Comparison of ENCODE assay signal across 10 mouse cellular contexts in genomic region chr9:102759581-102760001, GRCm38 (mm10). TPM values are rescaled to one million over a fixed set of nuclear protein-coding genes. Genes with fewer than 3 reads are reported as not detected.
DNase-seq lines count a peak whose midpoint lies in the region; ATAC-seq and TF ChIP-seq lines count a peak whose summit lies in the region.
"Had no signal": no experiment of that assay in that cellular context is flagged by ENCODE, and none has a peak within 500 bp of the region (broad histone marks: within the 10 kb centered on the region; RNA-seq: fewer than 3 reads in every experiment).

No protein-coding gene starts in this region.

- no peak for TF ChIP-seq CTCF in heart, postnatal 0 days (IDR thresholded peaks at IDR 0.05; ENCODE audit: low read depth)

- peak; percentile 68 for ATAC-seq in heart, postnatal 0 days (ENCODE audit: insufficient read depth, low read depth)
- no peak for ATAC-seq in activated CD4-positive, CD25-positive, alpha-beta regulatory T cell, adult 4 months

- peak; percentile 57; the same call in 1 of the 2 replicates for TF ChIP-seq EP300 in heart, postnatal 0 days (IDR thresholded peaks at IDR 0.05; ENCODE audit: low read depth)

- peaks cover 45% of the 10 kb centered on the region for H3K4me1 ChIP-seq in heart, postnatal 0 days (ENCODE audit: control insufficient read depth, insufficient read depth)

- H3K9me3 ChIP-seq in heart, postnatal 0 days (replicated peaks; ENCODE audit: control insufficient read depth, low read length) = no peaks in the 10 kb centered on the region

- H3K27me3 ChIP-seq in heart, postnatal 0 days (ENCODE audit: control insufficient read depth, insufficient read depth, low read length) = no peaks in the 10 kb centered on the region

- H3K27ac ChIP-seq in heart, postnatal 0 days (ENCODE audit: low read depth) = peak overlapping the region; percentile 86
- H3K27ac ChIP-seq: left cerebral cortex, adult 2 months had no signal

- 14% methylated on average over 5 of the region's 5 CpGs for WGBS in heart, postnatal 0 days

- H3K36me3 ChIP-seq in heart, postnatal 0 days (replicated peaks; ENCODE audit: control insufficient read depth, insufficient read depth, low read length) = no peaks in the 10 kb centered on the region

- no peak overlapping the region for H3K4me2 ChIP-seq in heart, postnatal 0 days (ENCODE audit: low read depth, low read length)

- H3K4me3 ChIP-seq in heart, postnatal 0 days (ENCODE audit: low read depth, low read length) = no peak overlapping the region
- H3K4me3 ChIP-seq: left cerebral cortex, adult 2 months had no signal

- DNase-seq in embryo, embryonic 10 days (ENCODE audit: low spot score) = peak; percentile 18
- DNase-seq in embryo, embryonic 10.5 days (ENCODE audit: low spot score) = no peak
- peak; percentile 43 for DNase-seq in kidney, postnatal 10 days
- DNase-seq in kidney, adult 11 months = no peak
- DNase-seq in heart, postnatal 0 days (ENCODE audit: low spot score) = no peak
- peak; percentile 41 for DNase-seq in lung, postnatal 10 days
- no peak for DNase-seq in ovary, postnatal 10 days (ENCODE audit: low spot score)
- DNase-seq: cerebellum, postnatal 25 days had no signal

- no peak overlapping the region for H3K9ac ChIP-seq in heart, postnatal 0 days (replicated peaks; ENCODE audit: low read depth, low read length)

RNA-seq across cellular contexts. Expression of gene Amotl2, which starts 43.1 kb away (rescaled TPM):
- total RNA-seq in heart, postnatal 0 days (2014; rRNA removed; ENCODE audit: low replicate concordance) = 115 and 221 TPM in 2 replicates
- polyA plus RNA-seq in heart, postnatal 0 days (2015; fragmentation: Nextera tagmentation; extraction: Ambion mirVana) = 25.3 and 26.0 TPM in 2 replicates
- polyA plus RNA-seq in activated CD4-positive, CD25-positive, alpha-beta regulatory T cell, adult 4 months (2017; shearing (Covaris generic)) = not detected

Comparison
In these comparisons a context has a peak if more than half of its experiments do, and no peak if none do; other contexts are left out.
1. DNase-seq: peak in embryo, embryonic 10 days (single experiment), kidney, postnatal 10 days (single experiment) and lung, postnatal 10 days (single experiment); none in embryo, embryonic 10.5 days (single experiment), kidney, adult 11 months (single experiment), heart, postnatal 0 days (single experiment) and ovary, postnatal 10 days (single experiment).
2. RNA of gene Amotl2, which starts 43.1 kb away (polyA plus RNA-seq): 25.3 to 26.0 TPM in heart, postnatal 0 days; not detected in activated CD4-positive, CD25-positive, alpha-beta regulatory T cell, adult 4 months; every median in the first group is over 10 times any median in the second.